Mouse (Mus musculus) 3134 (cell line): ENCODE data around the gene Nlrp4f.

Experiments used
- DNase-seq: peaks from one replicate; pipeline ENCODE4 v3.0.0-alpha.2; 2011; ENCODE audit warnings: low spot score; ENCODE audit not compliant: insufficient read length; ENCODE audit errors: extremely low read depth

Nlrp4f gene

DNA sequence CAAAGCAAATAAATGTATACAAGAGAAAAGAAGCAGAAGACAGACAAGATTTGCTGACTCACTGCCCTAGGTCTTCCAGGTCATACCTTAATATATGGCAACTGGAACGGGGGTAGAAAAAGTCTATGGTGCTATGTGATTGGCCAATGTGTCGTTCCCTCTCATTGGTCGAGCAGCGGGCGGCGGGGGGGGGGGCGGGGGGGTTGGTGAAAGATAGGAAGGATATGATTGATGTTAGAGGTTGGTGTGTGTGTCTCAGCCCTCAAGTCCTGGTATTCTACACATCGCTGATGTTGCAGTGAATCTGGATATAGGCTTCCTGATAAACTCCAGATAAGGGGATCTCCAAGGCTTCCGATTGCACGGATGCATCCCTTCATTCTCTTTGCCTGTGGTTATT is at the start of gene Nlrp4f:
TSS of gene Nlrp4f (minus strand) at position 101 of the 400 bp plus-strand sequence.
- no peak for DNase-seq

- DNase-seq, result no peak
Observed at GRCm38 (mm10) chr13:65243273-65243672, 37.5 kb upstream of the Nlrp4f start.

- DNase-seq, result no peak
Observed at GRCm38 (mm10) chr13:65242319-65242787, 36.6 kb upstream of the Nlrp4f start.

GRCm38 (mm10) chr13:65241627-65242318 is 36.0 kb upstream of the Nlrp4f start:
- no peak for DNase-seq

DNA sequence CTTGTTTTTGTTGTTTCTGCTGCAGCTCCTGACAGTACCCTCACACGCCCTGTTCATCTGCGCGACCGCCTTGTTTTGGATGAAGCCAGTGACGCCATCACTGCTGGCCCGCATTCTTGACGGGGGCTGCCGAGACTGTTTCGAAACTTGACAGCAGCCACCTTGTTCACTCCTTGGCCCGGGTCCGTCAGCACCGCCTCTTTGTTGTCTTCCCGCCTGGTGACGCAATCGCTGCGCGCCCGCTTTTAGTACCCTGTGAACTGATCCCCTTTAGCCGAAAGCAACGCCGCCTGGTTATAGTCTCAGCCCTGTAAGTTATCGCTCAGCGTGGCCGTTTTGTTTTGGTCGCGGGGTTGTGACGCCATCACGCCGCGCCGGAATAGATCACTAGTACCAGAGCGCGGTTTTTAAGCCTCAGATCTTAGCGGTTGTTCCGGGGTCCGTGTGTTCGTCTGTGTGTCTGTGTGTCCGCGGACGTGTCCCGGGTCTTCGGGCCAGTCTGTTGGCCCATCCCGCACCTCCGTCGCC is 35.4 kb upstream of the Nlrp4f start:
- DNase-seq, result peak; percentile 80

DNA sequence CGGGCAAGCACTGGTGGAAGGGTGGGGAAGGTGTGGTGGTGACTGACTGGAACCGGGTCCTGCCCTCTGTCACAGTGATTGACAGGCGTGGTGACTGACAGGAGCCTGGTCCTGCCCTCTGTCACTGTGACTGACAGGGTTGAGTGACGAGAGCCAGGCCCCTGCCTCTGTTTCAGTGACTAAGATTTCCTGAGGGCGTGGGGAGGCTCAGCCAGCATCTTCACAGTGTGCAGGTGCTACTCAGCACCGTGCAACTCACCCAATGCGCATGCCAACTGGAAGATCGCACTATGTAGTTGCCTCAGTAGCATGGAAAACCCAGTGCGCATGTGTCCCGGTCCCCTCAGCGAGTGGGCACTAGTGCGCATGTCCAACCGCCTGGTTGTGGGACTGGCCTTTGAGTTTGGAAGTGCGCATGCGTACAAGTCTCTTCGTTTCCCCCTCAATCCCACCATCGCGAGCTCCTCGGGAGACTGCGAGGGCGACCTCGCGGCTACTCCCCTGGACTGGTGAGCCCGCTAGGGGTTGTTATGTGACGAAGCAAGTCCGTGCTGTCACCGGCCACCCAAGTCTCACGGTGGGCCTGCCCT is 34.8 kb upstream of the Nlrp4f start:
- DNase-seq, result peak; percentile 88

GRCm38 (mm10) chr13:65237211-65237610 is 31.4 kb upstream of the Nlrp4f start:
- no peak for DNase-seq

- no peak for DNase-seq
Observed at GRCm38 (mm10) chr13:65226657-65227056, 20.9 kb upstream of the Nlrp4f start.

- no peak for DNase-seq
Observed at GRCm38 (mm10) chr13:65225945-65226344, 20.2 kb upstream of the Nlrp4f start.

DNA sequence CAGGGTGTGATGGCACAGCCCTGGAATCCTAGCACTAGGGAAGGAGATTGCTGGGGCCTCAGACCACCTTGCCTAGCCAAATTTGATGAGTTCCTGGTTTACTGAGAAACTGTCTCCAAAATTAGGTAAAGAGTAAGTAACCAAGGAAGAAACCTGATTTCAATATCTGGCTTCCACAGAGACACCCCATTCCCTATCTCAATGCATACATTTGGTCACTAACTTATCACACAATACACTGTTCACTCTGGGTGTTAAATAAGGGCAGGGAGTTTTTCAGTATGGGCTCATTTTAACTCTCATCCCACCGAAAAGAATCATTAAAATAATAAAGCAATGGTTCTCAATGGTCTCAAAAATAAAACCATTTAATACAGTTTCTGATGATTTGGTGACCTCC is 5.1 kb downstream of the Nlrp4f start:
- no peak for DNase-seq

DNA sequence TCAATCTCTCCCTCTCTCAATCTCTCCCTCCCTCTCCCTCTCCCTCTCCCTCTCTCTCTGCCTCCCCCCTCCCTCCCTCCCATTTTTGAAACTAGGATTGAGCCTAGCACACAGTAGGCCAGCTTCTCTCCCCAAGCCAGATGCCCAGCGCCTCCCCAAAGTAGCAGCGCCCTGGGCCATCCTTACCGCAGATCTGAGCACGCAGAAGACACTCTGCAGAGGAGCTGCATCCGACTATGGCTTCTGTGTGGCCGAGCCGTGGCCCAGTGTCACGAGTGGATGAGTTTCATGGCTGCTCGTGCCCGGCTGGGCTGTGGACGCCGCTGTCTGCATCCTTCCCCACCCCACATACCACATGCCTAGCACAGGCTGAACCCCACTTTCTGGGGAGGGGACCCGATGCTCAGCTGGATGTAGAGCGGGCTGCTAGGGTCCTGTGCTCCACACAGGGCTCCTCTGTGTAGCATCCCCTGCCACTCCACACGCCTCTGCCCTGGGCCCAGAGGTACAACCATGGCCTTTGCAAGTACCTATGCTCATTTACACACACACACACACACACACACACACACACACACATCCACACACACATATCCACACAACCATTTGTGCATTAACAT is 29.2 kb downstream of the Nlrp4f start:
- no peak for DNase-seq

GRCm38 (mm10) chr13:65175734-65176471 is 29.9 kb downstream of the Nlrp4f start:
- peak; percentile 13 for DNase-seq

- no peak for DNase-seq
Observed at GRCm38 (mm10) chr13:65174102-65174501, 31.7 kb downstream of the Nlrp4f start.

GRCm38 (mm10) chr13:65149940-65150339 is 55.8 kb downstream of the Nlrp4f start, which contains the start of gene Olfr466:
TSS of gene Olfr466 (plus strand) at chr13:65150240.
- DNase-seq, result no peak

GRCm38 (mm10) chr13:65137789-65138188 is 68.0 kb downstream of the Nlrp4f start, which contains the start of gene Olfr465-ps1:
TSS of gene Olfr465-ps1 (plus strand) at chr13:65138089.
- DNase-seq, result no peak
